Mouse (Mus musculus) liver, adult 2 months (tissue): ENCODE data around the gene Ces2a. TPM values are rescaled to one million over a fixed set of nuclear protein-coding genes. Genes with fewer than 3 reads are reported as not detected.

ENCODE experiments used
- DNase-seq: peaks from one replicate; pipeline ENCODE4 v3.0.0-alpha.2; 2011; ENCODE audit warnings: low read depth, low spot score; ENCODE audit errors: extremely low read depth
- H3K27ac ChIP-seq: fragments of 200-500 bp; replicated peaks from 2 replicates; pipeline ENCODE4 v1.5.1; 2012; ENCODE audit warnings: low read depth, mild to moderate bottlenecking, control low read depth, inconsistent platforms, low read length; ENCODE audit not compliant: insufficient read depth
- H3K27me3 ChIP-seq: fragments of 200-500 bp; 2 replicates; pipeline ENCODE4 v1.6.1; 2012; ENCODE audit warnings: mild to moderate bottlenecking, moderate library complexity, low read length, inconsistent platforms; ENCODE audit not compliant: control insufficient read depth, insufficient read depth
- H3K36me3 ChIP-seq: fragments of 200-500 bp; 2 replicates; pipeline ENCODE4 v1.6.1; 2012; ENCODE audit warnings: low read length, inconsistent platforms; ENCODE audit not compliant: control insufficient read depth, insufficient read depth
- H3K4me1 ChIP-seq: fragments of 200-500 bp; 2 replicates; pipeline ENCODE4 v1.6.1; 2011; ENCODE audit warnings: low read length; ENCODE audit not compliant: control insufficient read depth, insufficient read depth
- H3K4me3 ChIP-seq: fragments of 200-500 bp; 2 replicates; pipeline ENCODE4 v1.5.1; 2011; ENCODE audit warnings: low read depth, mild to moderate bottlenecking, control low read depth, low read length, moderate library complexity; ENCODE audit not compliant: insufficient read depth
- H3K79me2 ChIP-seq: fragments of 200-500 bp; 2 replicates; pipeline ENCODE4 v1.6.1; 2012; ENCODE audit warnings: inconsistent platforms, mild to moderate bottlenecking, low read length, moderate library complexity; ENCODE audit not compliant: control insufficient read depth, insufficient read depth
- H3K9ac ChIP-seq: fragments of 200-500 bp; 2 replicates; pipeline ENCODE4 v1.6.1; 2012; ENCODE audit warnings: low read depth, mild to moderate bottlenecking, control low read depth, inconsistent platforms, low read length
- CTCF ChIP-seq: fragments of 200-500 bp; IDR thresholded peaks from 2 replicates; pipeline ENCODE4 v1.5.1; 2011; ENCODE audit warnings: low read depth, low read length, control low read depth
- POLR2A ChIP-seq: fragments of 200-500 bp; IDR thresholded peaks from 2 replicates; pipeline ENCODE4 v1.6.1; 2011; ENCODE audit warnings: low read length, control low read depth; ENCODE audit not compliant: insufficient read depth; ENCODE audit errors: extremely low read depth
- WGBS: fragments of 180-500 bp; shearing (Covaris S2); methylation state at CpG from one replicate; pipeline ENCODE4 v1.1.7; 2018; 5-methylcytosine and 5-hydroxymethylcytosine counted together
- polyA plus RNA-seq: library from polyadenylated mRNA; depleted of rRNA; stranded (reverse); fragments of >200 nt; gene quantifications from 2 replicates; pipeline ENCODE4 v1.2.3, GENCODE M21; 2012; rRNA removed
- total RNA-seq: library from RNA; depleted of rRNA; stranded (reverse); fragments of >200 nt; gene quantifications from 2 replicates; pipeline ENCODE4 v1.2.3, GENCODE M21; 2014; rRNA removed

The Ces2a gene
- 551 and 915 TPM in 2 replicates for total RNA-seq
- 242 and 580 TPM in 2 replicates for polyA plus RNA-seq

- 28% methylated on average over 1 of the region's 1 CpGs for WGBS
- H3K4me1 ChIP-seq, result peaks cover 29% of the 10 kb centered on the region
- H3K36me3 ChIP-seq, result peaks cover 11% of the 10 kb centered on the region
- H3K27ac ChIP-seq, result peak within 1 kb of the TSS; percentile 93
- peak; percentile 98 for DNase-seq
- TF ChIP-seq CTCF (no peak), POLR2A (peak; percentile 33; the same call in 1 of the 2 replicates)
- H3K9ac ChIP-seq, result peak within 1 kb of the TSS; percentile 69
- no peaks in the 10 kb centered on the region for H3K27me3 ChIP-seq
- H3K4me3 ChIP-seq, result peak within 1 kb of the TSS; percentile 58
- H3K79me2 ChIP-seq, result no peaks in the 10 kb centered on the region
Observed at GRCm38 (mm10) chr8:104733753-104734152, at the start of gene Ces2a. Ces2a (plus strand) TSS chr8:104734003.

- H3K27me3 ChIP-seq, result no peaks in the 10 kb centered on the region
- H3K79me2 ChIP-seq, result no peaks in the 10 kb centered on the region
- TF ChIP-seq POLR2A, result no peak
- TF ChIP-seq CTCF, result no peak
- no peak overlapping the region for H3K9ac ChIP-seq
- no peak overlapping the region for H3K27ac ChIP-seq
- H3K4me1 ChIP-seq, result no peaks in the 10 kb centered on the region
- WGBS, result 49% methylated on average over 4 of the region's 4 CpGs
- H3K4me3 ChIP-seq, result no peak overlapping the region
- no peak for DNase-seq
- no peaks in the 10 kb centered on the region for H3K36me3 ChIP-seq
Observed at GRCm38 (mm10) chr8:104688433-104688832, 45.4 kb upstream of the Ces2a start.

DNA sequence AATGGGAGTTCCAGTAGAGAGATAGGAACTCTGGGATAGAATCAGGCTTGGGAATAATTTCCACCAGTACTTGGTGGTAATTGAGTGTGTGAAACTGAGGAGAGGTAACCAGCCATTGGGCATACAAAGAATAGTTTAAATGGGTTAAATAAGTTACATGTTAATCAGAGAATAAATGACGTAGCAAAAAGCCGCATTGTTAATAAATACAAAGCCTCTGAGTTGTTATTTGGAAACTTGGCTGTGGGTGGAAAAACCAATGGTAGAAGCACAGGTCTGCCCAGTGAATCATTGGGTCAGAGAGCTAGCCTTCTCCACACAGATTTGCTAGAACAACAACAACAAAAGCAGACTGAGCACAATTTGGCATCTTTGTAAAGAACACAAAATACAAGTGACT, 35.2 kb upstream of the Ces2a start:
- Histone ChIP-seq H3K27ac (no peak overlapping the region), H3K4me3 (no peak overlapping the region), H3K27me3 (no peaks in the 10 kb centered on the region), H3K4me1 (no peaks in the 10 kb centered on the region), H3K79me2 (no peaks in the 10 kb centered on the region), H3K36me3 (no peaks in the 10 kb centered on the region), H3K9ac (no peak overlapping the region)
- 93% methylated on average over 2 of the region's 2 CpGs for WGBS
- TF ChIP-seq POLR2A (no peak), CTCF (no peak)
- DNase-seq, result no peak

GRCm38 (mm10) chr8:104701900-104702299, 31.9 kb upstream of the Ces2a start:
- no peak overlapping the region for H3K4me3 ChIP-seq
- no peaks in the 10 kb centered on the region for H3K79me2 ChIP-seq
- no peak overlapping the region for H3K9ac ChIP-seq
- no peaks in the 10 kb centered on the region for H3K27me3 ChIP-seq
- no peak overlapping the region for H3K27ac ChIP-seq
- no peaks in the 10 kb centered on the region for H3K36me3 ChIP-seq
- no peak for DNase-seq
- H3K4me1 ChIP-seq, result no peaks in the 10 kb centered on the region
- TF ChIP-seq POLR2A, result no peak
- TF ChIP-seq CTCF, result no peak
- 82% methylated on average over 2 of the region's 2 CpGs for WGBS

- H3K4me1 ChIP-seq, result no peaks in the 10 kb centered on the region
- no peak for TF ChIP-seq CTCF
- TF ChIP-seq POLR2A, result no peak
- no peaks in the 10 kb centered on the region for H3K36me3 ChIP-seq
- H3K27ac ChIP-seq, result no peak overlapping the region
- WGBS, result 85% methylated on average over 8 of the region's 8 CpGs
- H3K4me3 ChIP-seq, result no peak overlapping the region
- H3K79me2 ChIP-seq, result no peaks in the 10 kb centered on the region
- no peak for DNase-seq
- H3K27me3 ChIP-seq, result no peaks in the 10 kb centered on the region
- no peak overlapping the region for H3K9ac ChIP-seq
Observed at GRCm38 (mm10) chr8:104721166-104721565, 12.6 kb upstream of the Ces2a start.

GRCm38 (mm10) chr8:104731451-104731850, 2.4 kb upstream of the Ces2a start:
- DNase-seq, result peak; percentile 95
- H3K9ac ChIP-seq, result no peak overlapping the region
- no peak overlapping the region for H3K4me3 ChIP-seq
- no peak for TF ChIP-seq CTCF
- no peak for TF ChIP-seq POLR2A
- H3K27me3 ChIP-seq, result no peaks in the 10 kb centered on the region
- 28% methylated on average over 4 of the region's 4 CpGs for WGBS
- peak overlapping the region; percentile 69 for H3K27ac ChIP-seq
- H3K36me3 ChIP-seq, result peaks cover 3% of the 10 kb centered on the region
- no peaks in the 10 kb centered on the region for H3K79me2 ChIP-seq
- peaks cover 26% of the 10 kb centered on the region for H3K4me1 ChIP-seq
